Mouse (Mus musculus) hindbrain, embryonic 14.5 days (tissue): ENCODE data around the gene Foxn3. TPM values are rescaled to one million over a fixed set of nuclear protein-coding genes. Genes with fewer than 3 reads are reported as not detected.

Experiments used
- ATAC-seq: fragments of 200-750 bp; cut with Nextera tagmentation; 2 replicates; pipeline ENCODE4 v1.8.0; 2017; ENCODE audit warnings: moderate number of reproducible peaks, mild to moderate bottlenecking, moderate TSS enrichment, moderate library complexity; ENCODE audit not compliant: low FRiP score
- DNase-seq: peaks from one replicate; pipeline ENCODE4 v3.0.0-alpha.2; 2015; ENCODE audit warnings: low spot score
- H3K27ac ChIP-seq: fragments of 300-500 bp; sonication (generic); 2 replicates; pipeline ENCODE4 v1.5.1; 2014; ENCODE audit warnings: mild to moderate bottlenecking, moderate library complexity
- H3K27me3 ChIP-seq: fragments of 300-500 bp; sonication (generic); 2 replicates; pipeline ENCODE4 v1.6.1; 2014; ENCODE audit warnings: mild to moderate bottlenecking, low read length, mixed read lengths; ENCODE audit not compliant: control insufficient read depth, insufficient read depth
- H3K36me3 ChIP-seq: fragments of 300-500 bp; sonication (generic); replicated peaks from 2 replicates; pipeline ENCODE4 v1.6.1; 2014; ENCODE audit not compliant: control insufficient read depth, insufficient read depth
- H3K4me1 ChIP-seq: fragments of 300-500 bp; sonication (generic); replicated peaks from 2 replicates; pipeline ENCODE4 v1.6.1; 2014; ENCODE audit warnings: antibody characterized with exemption, low read length, mixed read lengths; ENCODE audit not compliant: control insufficient read depth, insufficient read depth
- H3K4me2 ChIP-seq: fragments of 300-500 bp; sonication (generic); replicated peaks from 2 replicates; pipeline ENCODE4 v1.6.1; 2014; ENCODE audit warnings: mild to moderate bottlenecking, moderate library complexity
- H3K4me3 ChIP-seq: fragments of 300-500 bp; sonication (generic); replicated peaks from 2 replicates; pipeline ENCODE4 v1.5.1; 2014; ENCODE audit warnings: mild to moderate bottlenecking, low read length
- H3K9ac ChIP-seq: fragments of 300-500 bp; sonication (generic); 2 replicates; pipeline ENCODE4 v1.6.1; 2014
- H3K9me3 ChIP-seq: fragments of 300-500 bp; sonication (generic); 2 replicates; pipeline ENCODE4 v1.6.1; 2016; ENCODE audit warnings: low read length; ENCODE audit not compliant: control insufficient read depth
- WGBS: fragments of 180-500 bp; shearing (Covaris S2); extraction: QIAGEN DNeasy Blood & Tissue Kit; methylation state at CpG from one replicate; pipeline ENCODE4 v1.1.7; 2014; 5-methylcytosine and 5-hydroxymethylcytosine counted together
- polyA plus RNA-seq: library from polyadenylated mRNA; unstranded; fragments of >200 nt; fragmentation: Nextera tagmentation; extraction: Ambion mirVana; gene quantifications from 2 replicates; pipeline ENCODE4 v1.2.1, GENCODE M21; 2014

Foxn3 gene
- polyA plus RNA-seq, 1 experiment from 2014 or later, result 84.9 TPM

GRCm38 (mm10) chr12:99246984-99247746, 316.2 kb downstream of the Foxn3 start:
- ATAC-seq, result no peak
- 63% methylated on average over 10 of the region's 10 CpGs for WGBS

GRCm38 (mm10) chr12:99244673-99245072, 318.7 kb downstream of the Foxn3 start:
- Histone ChIP-seq H3K36me3 (no peaks in the 10 kb centered on the region), H3K4me2 (no peak overlapping the region), H3K27me3 (no peaks in the 10 kb centered on the region), H3K4me3 (no peak overlapping the region), H3K27ac (no peak overlapping the region), H3K9ac (no peak overlapping the region), H3K4me1 (peaks cover 28% of the 10 kb centered on the region), H3K9me3 (no peaks in the 10 kb centered on the region)
- DNase-seq, result no peak
- 94% methylated on average over 9 of the region's 9 CpGs for WGBS
- no peak for ATAC-seq

More at GRCm38 (mm10) chr12:99246984-99247746, 316.2 kb downstream of the Foxn3 start:
- H3K27ac ChIP-seq, result no peak overlapping the region
- H3K9ac ChIP-seq, result no peak overlapping the region
- peaks cover 17% of the 10 kb centered on the region for H3K4me1 ChIP-seq
- no peak overlapping the region for H3K4me3 ChIP-seq
- 0 out of 2 replicates have a peak, but pooled peaks cover 3% of the 10 kb centered on the region for H3K9me3 ChIP-seq
- H3K27me3 ChIP-seq, result no peaks in the 10 kb centered on the region
- no peak overlapping the region for H3K4me2 ChIP-seq
- H3K36me3 ChIP-seq, result no peaks in the 10 kb centered on the region
- no peak for DNase-seq

GRCm38 (mm10) chr12:99244264-99244663, 319.1 kb downstream of the Foxn3 start:
- Histone ChIP-seq H3K27ac (no peak overlapping the region), H3K4me2 (no peak overlapping the region), H3K4me3 (no peak overlapping the region), H3K36me3 (no peaks in the 10 kb centered on the region), H3K4me1 (peaks cover 32% of the 10 kb centered on the region), H3K9ac (no peak overlapping the region), H3K27me3 (no peaks in the 10 kb centered on the region), H3K9me3 (no peaks in the 10 kb centered on the region)
- no peak for DNase-seq
- no peak for ATAC-seq
- 96% methylated on average over 6 of the region's 6 CpGs for WGBS

- Histone ChIP-seq H3K4me2 (no peak overlapping the region), H3K36me3 (no peaks in the 10 kb centered on the region), H3K27me3 (no peaks in the 10 kb centered on the region), H3K4me3 (no peak overlapping the region), H3K27ac (no peak overlapping the region), H3K9ac (no peak overlapping the region), H3K9me3 (no peaks in the 10 kb centered on the region), H3K4me1 (peaks cover 32% of the 10 kb centered on the region)
- DNase-seq (no peak), ATAC-seq (no peak)
- WGBS, result 86% methylated on average over 1 of the region's 1 CpGs
Observed at GRCm38 (mm10) chr12:99243316-99243715, 320.1 kb downstream of the Foxn3 start.

GRCm38 (mm10) chr12:99240185-99240726, 323.1 kb downstream of the Foxn3 start:
- 53% methylated on average over 5 of the region's 5 CpGs for WGBS
- Histone ChIP-seq H3K9me3 (no peaks in the 10 kb centered on the region), H3K36me3 (no peaks in the 10 kb centered on the region), H3K27me3 (no peaks in the 10 kb centered on the region), H3K4me2 (0 out of 2 replicates have a peak overlapping the region, but pooled peaks have one; percentile 17), H3K9ac (no peak overlapping the region), H3K4me1 (peaks cover 30% of the 10 kb centered on the region), H3K4me3 (no peak overlapping the region), H3K27ac (peak overlapping the region; percentile 65; the same call in 1 of the 2 replicates)
- ATAC-seq (no peak), DNase-seq (no peak)

GRCm38 (mm10) chr12:99239735-99240134, 323.6 kb downstream of the Foxn3 start:
- Histone ChIP-seq H3K27me3 (no peaks in the 10 kb centered on the region), H3K9me3 (no peaks in the 10 kb centered on the region), H3K4me1 (peaks cover 34% of the 10 kb centered on the region), H3K4me2 (peak overlapping the region; percentile 17; the same call in 1 of the 2 replicates), H3K27ac (peak overlapping the region; percentile 65), H3K36me3 (no peaks in the 10 kb centered on the region), H3K9ac (no peak overlapping the region), H3K4me3 (no peak overlapping the region)
- DNase-seq (no peak), ATAC-seq (peak; percentile 54; the same call in 1 of the 2 replicates)
- WGBS, result 43% methylated on average over 11 of the region's 11 CpGs

- Histone ChIP-seq H3K9me3 (no peaks in the 10 kb centered on the region), H3K4me2 (no peak overlapping the region), H3K36me3 (no peaks in the 10 kb centered on the region), H3K4me1 (peaks cover 40% of the 10 kb centered on the region), H3K27ac (no peak overlapping the region), H3K9ac (no peak overlapping the region), H3K4me3 (no peak overlapping the region), H3K27me3 (no peaks in the 10 kb centered on the region)
- DNase-seq (no peak), ATAC-seq (no peak)
- 87% methylated on average over 9 of the region's 9 CpGs for WGBS
Observed at GRCm38 (mm10) chr12:99237497-99237896, 325.9 kb downstream of the Foxn3 start.

- WGBS, result 64% methylated on average over 6 of the region's 6 CpGs
Observed at GRCm38 (mm10) chr12:99234346-99234745, 329.0 kb downstream of the Foxn3 start.

GRCm38 (mm10) chr12:99233386-99233785, 330.0 kb downstream of the Foxn3 start:
- Histone ChIP-seq H3K4me2 (no peak overlapping the region), H3K4me1 (peaks cover 52% of the 10 kb centered on the region), H3K9ac (no peak overlapping the region), H3K4me3 (no peak overlapping the region), H3K36me3 (no peaks in the 10 kb centered on the region), H3K27me3 (no peaks in the 10 kb centered on the region), H3K9me3 (no peaks in the 10 kb centered on the region), H3K27ac (no peak overlapping the region)
- ATAC-seq (no peak), DNase-seq (no peak)
- whole genome bisulfite sequencing, result 55% methylated on average over 2 of the region's 2 CpGs

More at GRCm38 (mm10) chr12:99234346-99234745, 329.0 kb downstream of the Foxn3 start:
- ATAC-seq (no peak), DNase-seq (no peak)
- no peak overlapping the region for H3K27ac ChIP-seq
- no peak overlapping the region for H3K4me2 ChIP-seq
- no peak overlapping the region for H3K9ac ChIP-seq
- peaks cover 55% of the 10 kb centered on the region for H3K4me1 ChIP-seq
- H3K27me3 ChIP-seq, result no peaks in the 10 kb centered on the region
- no peaks in the 10 kb centered on the region for H3K36me3 ChIP-seq
- no peaks in the 10 kb centered on the region for H3K9me3 ChIP-seq
- H3K4me3 ChIP-seq, result no peak overlapping the region
